Mouse (Mus musculus): ENCODE results near the gene Arl5c. TPM values are rescaled to one million over a fixed set of nuclear protein-coding genes. Genes with fewer than 3 reads are reported as not detected.
A peak's percentile ranks its signal among the peaks of the same experiment; 100 is the strongest.

The Arl5c gene
- polyA plus RNA-seq, 1 experiment, result 9.1 TPM

GRCm38 (mm10) chr11:97998074-97998793 lies 2.3 kb upstream of the Arl5c start:
- Histone ChIP-seq H3K36me3 (replicated peaks; ENCODE audit: low read length) (no peaks in the 10 kb centered on the region), H3K4me3 (replicated peaks) (no peak overlapping the region), H3K4me1 (peaks cover 54% of the 10 kb centered on the region), H3K9me3 (no peaks in the 10 kb centered on the region), H3K27me3 (replicated peaks) (peaks cover 73% of the 10 kb centered on the region)
- TF ChIP-seq FLI1 (IDR thresholded peaks at IDR 0.05; ENCODE audit: low read length) (no peak), GATA1 (IDR thresholded peaks at IDR 0.05; ENCODE audit: borderline replicate concordance, low read length) (no peak)

DNA sequence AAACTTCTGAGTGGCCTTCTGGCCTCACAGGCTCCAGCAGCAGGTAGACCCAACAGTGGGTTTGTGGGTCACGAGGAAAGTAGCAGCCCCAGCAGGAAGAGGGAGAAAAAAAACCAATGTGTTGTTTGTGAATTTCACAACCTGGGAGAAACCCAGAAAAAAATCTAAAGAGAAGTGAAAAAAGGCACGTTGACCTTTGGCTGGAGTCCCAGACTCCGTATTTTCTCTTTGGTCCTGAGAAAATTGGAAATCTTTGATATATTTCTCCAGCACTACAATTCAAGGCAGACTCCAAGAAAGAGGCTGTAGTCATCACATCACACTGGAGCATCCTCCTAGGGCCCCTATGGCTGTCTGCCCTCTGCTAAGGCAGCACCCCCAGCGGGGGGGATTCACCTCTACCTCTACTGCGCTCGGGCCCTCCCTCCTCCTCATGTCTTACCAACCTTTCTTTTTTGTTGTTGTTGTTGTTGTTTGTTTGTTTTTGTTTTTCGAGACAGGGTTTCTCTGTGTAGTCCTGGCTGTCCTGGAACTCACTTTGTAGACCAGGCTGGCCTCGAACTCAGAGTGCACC lies 1.5 kb upstream of the Arl5c start:
- no peak overlapping the region for H3K4me3 ChIP-seq (replicated peaks)
- TF ChIP-seq FLI1 (IDR thresholded peaks at IDR 0.05; ENCODE audit: low read length) (no peak), GATA1 (IDR thresholded peaks at IDR 0.05; ENCODE audit: borderline replicate concordance, low read length) (no peak)
- H3K4me1 ChIP-seq, result peaks cover 46% of the 10 kb centered on the region

GRCm38 (mm10) chr11:97996691-97997090 lies 710 bp upstream of the Arl5c start:
- no peaks in the 10 kb centered on the region for H3K9me3 ChIP-seq
- no peak overlapping the region for H3K4me3 ChIP-seq (replicated peaks)
- H3K27me3 ChIP-seq (replicated peaks), result peaks cover 66% of the 10 kb centered on the region
- peaks cover 39% of the 10 kb centered on the region for H3K4me1 ChIP-seq
- no peaks in the 10 kb centered on the region for H3K36me3 ChIP-seq (replicated peaks; ENCODE audit: low read length)
- TF ChIP-seq FLI1 (IDR thresholded peaks at IDR 0.05; ENCODE audit: low read length) (no peak), GATA1 (IDR thresholded peaks at IDR 0.05; ENCODE audit: borderline replicate concordance, low read length) (no peak)

More for the DNA sequence above, 1.5 kb upstream of the Arl5c start:
- H3K9me3 ChIP-seq, result no peaks in the 10 kb centered on the region
- peaks cover 67% of the 10 kb centered on the region for H3K27me3 ChIP-seq (replicated peaks)
- H3K36me3 ChIP-seq (replicated peaks; ENCODE audit: low read length), result no peaks in the 10 kb centered on the region

GRCm38 (mm10) chr11:97994539-97995100 lies 1.4 kb downstream of the Arl5c start:
- H3K4me1 ChIP-seq, result peaks cover 38% of the 10 kb centered on the region
- TF ChIP-seq FLI1 (IDR thresholded peaks at IDR 0.05; ENCODE audit: low read length) (no peak), GATA1 (IDR thresholded peaks at IDR 0.05; ENCODE audit: borderline replicate concordance, low read length) (no peak)
- H3K36me3 ChIP-seq (replicated peaks; ENCODE audit: low read length), result no peaks in the 10 kb centered on the region
- peak overlapping the region; percentile 91 for H3K4me3 ChIP-seq (replicated peaks)
- peaks cover 52% of the 10 kb centered on the region for H3K27me3 ChIP-seq (replicated peaks)
- H3K9me3 ChIP-seq, result no peaks in the 10 kb centered on the region

DNA sequence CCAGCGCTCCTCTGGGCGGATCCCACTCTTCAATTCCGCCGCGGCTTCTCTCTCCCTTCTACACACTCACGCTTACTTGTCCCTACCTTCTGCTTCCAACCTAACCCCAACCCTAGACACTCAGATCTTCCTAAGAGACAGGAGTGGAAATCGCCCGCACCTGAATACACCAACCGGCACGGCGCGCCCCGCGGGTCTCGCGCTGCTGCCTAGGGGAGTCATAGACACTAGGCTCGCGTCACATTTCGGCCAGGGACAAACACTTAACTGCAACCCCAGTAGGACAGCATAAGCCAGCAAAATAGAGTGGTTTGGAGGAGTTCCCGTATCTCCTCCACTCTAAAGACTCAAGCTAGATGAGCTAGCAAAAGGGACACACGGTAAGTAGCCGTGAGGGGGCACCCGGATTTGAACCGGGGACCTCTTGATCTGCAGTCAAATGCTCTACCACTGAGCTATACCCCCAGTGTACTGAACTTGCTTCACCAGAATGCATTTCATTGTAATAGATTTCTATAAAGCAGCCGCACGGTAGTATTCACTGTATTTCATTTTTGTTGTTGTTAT lies 7.4 kb downstream of the Arl5c start:
- Histone ChIP-seq H3K27me3 (replicated peaks) (peaks cover 48% of the 10 kb centered on the region), H3K4me3 (replicated peaks) (peak overlapping the region; percentile 96)

GRCm38 (mm10) chr11:97987551-97988526 lies 8.1 kb downstream of the Arl5c start:
- H3K4me3 ChIP-seq (replicated peaks), result peak overlapping the region; percentile 96
- peaks cover 43% of the 10 kb centered on the region for H3K4me1 ChIP-seq
- peaks cover 56% of the 10 kb centered on the region for H3K27me3 ChIP-seq (replicated peaks)
- no peaks in the 10 kb centered on the region for H3K36me3 ChIP-seq (replicated peaks; ENCODE audit: low read length)
- H3K9me3 ChIP-seq, result no peaks in the 10 kb centered on the region
- TF ChIP-seq FLI1 (IDR thresholded peaks at IDR 0.05; ENCODE audit: low read length) (no peak), GATA1 (IDR thresholded peaks at IDR 0.05; ENCODE audit: borderline replicate concordance, low read length) (no peak)

More for the DNA sequence above, 7.4 kb downstream of the Arl5c start:
- H3K36me3 ChIP-seq (replicated peaks; ENCODE audit: low read length), result no peaks in the 10 kb centered on the region
- peaks cover 43% of the 10 kb centered on the region for H3K4me1 ChIP-seq
- TF ChIP-seq GATA1 (IDR thresholded peaks at IDR 0.05; ENCODE audit: borderline replicate concordance, low read length), result no peak
- no peak for TF ChIP-seq FLI1 (IDR thresholded peaks at IDR 0.05; ENCODE audit: low read length)
- H3K9me3 ChIP-seq, result no peaks in the 10 kb centered on the region

DNA sequence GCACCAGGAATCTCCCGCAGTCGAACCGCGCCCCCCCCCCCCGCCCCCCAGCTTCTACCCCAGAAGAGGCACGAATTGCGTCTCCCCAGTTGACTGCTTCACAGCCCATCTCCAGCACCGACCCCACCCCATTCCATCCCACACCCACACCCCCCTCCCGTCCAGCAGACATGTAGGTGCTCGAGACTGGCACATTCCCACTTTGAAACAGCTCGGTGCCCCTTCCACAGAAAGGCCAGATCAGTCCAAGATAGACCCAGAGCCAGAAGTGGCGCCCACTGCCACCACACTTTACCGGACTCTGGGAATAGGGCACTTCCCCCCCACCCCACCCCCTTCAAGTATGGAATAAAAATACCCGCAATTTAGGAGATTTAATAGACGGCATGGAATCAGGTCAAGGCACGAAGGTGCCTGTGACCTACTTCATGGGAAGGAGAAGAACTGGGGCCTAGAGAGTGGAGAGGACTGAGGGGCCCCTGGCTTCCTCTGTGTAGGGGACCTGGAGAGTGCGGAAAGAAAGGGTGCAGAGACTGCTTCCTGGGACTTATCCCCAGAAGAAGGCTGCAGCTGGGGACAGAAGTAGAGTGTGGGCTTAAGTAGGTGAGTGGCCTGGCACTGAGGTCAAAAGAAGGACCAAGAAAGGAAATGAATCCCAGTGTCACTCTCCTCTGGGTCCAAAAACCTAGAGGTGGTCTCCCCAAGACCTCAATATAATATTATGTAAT lies 9.1 kb downstream of the Arl5c start:
- TF ChIP-seq GATA1 (IDR thresholded peaks at IDR 0.05; ENCODE audit: borderline replicate concordance, low read length) (no peak), FLI1 (IDR thresholded peaks at IDR 0.05; ENCODE audit: low read length) (no peak)
- peaks cover 56% of the 10 kb centered on the region for H3K27me3 ChIP-seq (replicated peaks)
- peak overlapping the region; percentile 96 for H3K4me3 ChIP-seq (replicated peaks)
- H3K9me3 ChIP-seq, result no peaks in the 10 kb centered on the region
- H3K4me1 ChIP-seq, result peaks cover 43% of the 10 kb centered on the region
- H3K36me3 ChIP-seq (replicated peaks; ENCODE audit: low read length), result no peaks in the 10 kb centered on the region

GRCm38 (mm10) chr11:97985727-97986677 lies 10.0 kb downstream of the Arl5c start, which contains the start of gene Plxdc1:
Plxdc1 (minus strand) TSS chr11:97986444.
- Histone ChIP-seq H3K27me3 (replicated peaks) (peaks cover 64% of the 10 kb centered on the region), H3K9me3 (no peaks in the 10 kb centered on the region)

More at GRCm38 (mm10) chr11:97985727-97986677, 10.0 kb downstream of the Arl5c start, which contains the start of gene Plxdc1:
- Histone ChIP-seq H3K4me1 (peaks cover 43% of the 10 kb centered on the region), H3K36me3 (replicated peaks; ENCODE audit: low read length) (no peaks in the 10 kb centered on the region), H3K4me3 (replicated peaks) (peak within 1 kb of the TSS; percentile 96)
- no peak for TF ChIP-seq FLI1 (IDR thresholded peaks at IDR 0.05; ENCODE audit: low read length)
